Mouse (Mus musculus): ENCODE measurements around the gene Tex14. TPM values are rescaled to one million over a fixed set of nuclear protein-coding genes. Genes with fewer than 3 reads are reported as not detected.

The Tex14 gene
- total and polyA plus RNA-seq, 2 experiments from 2014 or later = 0.23 to 0.81 TPM

DNA sequence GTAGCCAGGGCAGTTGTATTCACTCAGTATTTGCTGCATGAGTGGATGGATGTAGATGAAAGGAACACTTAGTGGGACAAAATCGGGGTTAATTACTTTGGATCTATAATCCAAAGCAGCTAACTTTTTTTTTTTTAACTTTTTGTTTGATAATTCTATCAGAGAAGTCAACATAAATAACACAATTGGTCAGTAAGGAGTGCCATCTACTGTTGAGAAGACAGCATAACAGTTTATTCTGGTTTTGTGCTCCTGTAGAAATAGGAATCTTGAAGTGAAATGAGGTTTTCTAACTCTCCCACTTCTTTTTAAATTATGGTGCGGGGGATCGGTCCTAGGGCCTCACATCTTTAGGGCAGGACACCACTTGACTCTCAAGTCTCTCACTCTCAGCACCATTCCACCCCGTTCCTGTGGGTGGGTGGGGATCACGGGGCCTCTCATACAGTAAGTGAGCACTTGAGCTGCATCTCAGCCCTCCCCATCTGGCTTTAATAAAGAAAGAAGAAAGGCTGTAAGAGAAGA, 99.9 kb downstream of the Tex14 start:
- Histone ChIP-seq H3K27me3 (ENCODE audit: insufficient read depth, low read length) (no peaks in the 10 kb centered on the region), H3K4me3 (ENCODE audit: low read depth, low read length) (no peak overlapping the region), H3K9ac (no peak overlapping the region), H3K4me2 (ENCODE audit: low read depth) (no peak overlapping the region), H3K27ac (ENCODE audit: low read depth, low read length) (no peak overlapping the region), H3K36me3 (ENCODE audit: insufficient read depth) (no peaks in the 10 kb centered on the region), H3K4me1 (ENCODE audit: insufficient read depth) (no peaks in the 10 kb centered on the region), H3K9me3 (ENCODE audit: low read length) (no peaks in the 10 kb centered on the region)
- WGBS = 49% methylated on average over 5 of the region's 5 CpGs
- peak; percentile 61 for TF ChIP-seq CTCF (IDR thresholded peaks at IDR 0.05; ENCODE audit: low read depth)
- DNase-seq (peak; percentile 36), ATAC-seq (no peak)

DNA sequence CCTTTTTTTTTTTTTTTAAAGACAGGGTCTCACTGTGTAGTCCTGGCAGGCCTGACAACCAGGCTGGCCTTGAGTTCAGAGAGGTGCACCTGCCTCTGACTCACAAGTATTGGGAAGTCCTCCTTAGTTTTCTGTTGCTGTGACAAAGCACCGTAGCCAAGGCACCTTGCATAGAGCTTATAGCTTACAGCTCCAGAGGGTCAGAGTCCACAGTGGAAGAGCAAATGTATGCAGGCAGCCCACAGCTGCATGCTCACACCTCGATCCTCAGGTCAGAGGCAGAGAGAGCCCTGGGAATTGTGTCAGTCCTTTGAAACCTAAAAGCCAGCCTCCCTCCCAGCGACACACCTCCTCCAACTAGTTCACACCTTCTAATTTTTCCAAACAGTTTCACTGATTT, 101.6 kb downstream of the Tex14 start:
- Histone ChIP-seq H3K4me1 (ENCODE audit: insufficient read depth) (no peaks in the 10 kb centered on the region), H3K36me3 (ENCODE audit: insufficient read depth) (no peaks in the 10 kb centered on the region), H3K4me2 (ENCODE audit: low read depth) (no peak overlapping the region), H3K4me3 (ENCODE audit: low read depth, low read length) (no peak overlapping the region), H3K27ac (ENCODE audit: low read depth, low read length) (no peak overlapping the region), H3K9me3 (ENCODE audit: low read length) (no peaks in the 10 kb centered on the region), H3K9ac (no peak overlapping the region), H3K27me3 (ENCODE audit: insufficient read depth, low read length) (no peaks in the 10 kb centered on the region)
- no peak for TF ChIP-seq CTCF (IDR thresholded peaks at IDR 0.05; ENCODE audit: low read depth)
- ATAC-seq (no peak), DNase-seq (no peak)
- WGBS = 79% methylated on average over 3 of the region's 3 CpGs

DNA sequence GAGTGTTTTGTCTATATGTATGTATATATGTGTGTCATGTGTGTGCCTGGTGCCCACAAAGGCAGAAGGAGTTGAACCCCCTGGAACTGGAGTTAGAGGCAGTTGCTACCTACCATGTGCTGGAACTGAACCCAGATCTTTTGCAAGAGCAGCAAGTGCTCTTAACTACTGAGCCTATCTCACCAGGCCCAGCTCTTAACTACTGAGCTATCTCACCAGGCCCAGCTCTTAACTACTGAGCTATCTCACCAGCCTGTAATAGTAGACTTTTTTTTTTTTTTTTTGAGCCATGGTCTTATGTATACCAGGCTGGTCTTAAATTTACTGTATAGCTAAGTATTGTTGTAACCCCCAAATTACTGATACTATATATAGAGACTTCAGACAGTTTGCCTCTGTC, 102.2 kb downstream of the Tex14 start:
- no peaks in the 10 kb centered on the region for H3K4me1 ChIP-seq (ENCODE audit: insufficient read depth)
- H3K27ac ChIP-seq (ENCODE audit: low read depth, low read length) = no peak overlapping the region
- H3K9ac ChIP-seq = no peak overlapping the region
- ATAC-seq = no peak
- no peak overlapping the region for H3K4me3 ChIP-seq (ENCODE audit: low read depth, low read length)
- H3K36me3 ChIP-seq (ENCODE audit: insufficient read depth) = no peaks in the 10 kb centered on the region
- no peak overlapping the region for H3K4me2 ChIP-seq (ENCODE audit: low read depth)
- no peaks in the 10 kb centered on the region for H3K27me3 ChIP-seq (ENCODE audit: insufficient read depth, low read length)
- no peak for TF ChIP-seq CTCF (IDR thresholded peaks at IDR 0.05; ENCODE audit: low read depth)
- no peaks in the 10 kb centered on the region for H3K9me3 ChIP-seq (ENCODE audit: low read length)
- no peak for DNase-seq

DNA sequence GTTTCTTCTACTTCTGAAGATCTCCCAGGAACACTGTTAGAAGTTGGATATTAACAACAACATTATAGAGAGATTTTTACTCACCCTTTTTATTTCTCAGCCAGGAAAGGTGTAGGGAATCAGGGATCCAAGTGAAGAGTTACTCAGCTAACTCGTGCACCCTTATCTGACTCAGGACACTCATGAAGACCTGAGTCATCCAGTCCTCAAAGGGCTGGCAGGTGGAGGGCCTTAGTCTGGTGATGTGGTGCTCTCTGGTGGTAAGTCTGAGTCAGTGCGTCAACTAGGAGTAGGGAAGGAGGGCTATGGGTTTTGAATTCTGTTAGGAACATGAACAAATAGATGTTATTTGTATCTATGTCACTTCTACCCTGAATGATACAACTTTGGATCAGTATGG, 114.4 kb downstream of the Tex14 start:
- H3K36me3 ChIP-seq (ENCODE audit: insufficient read depth) = no peaks in the 10 kb centered on the region
- no peak overlapping the region for H3K9ac ChIP-seq
- no peak overlapping the region for H3K4me2 ChIP-seq (ENCODE audit: low read depth)
- H3K4me1 ChIP-seq (ENCODE audit: insufficient read depth) = no peaks in the 10 kb centered on the region
- no peaks in the 10 kb centered on the region for H3K27me3 ChIP-seq (ENCODE audit: insufficient read depth, low read length)
- DNase-seq (peak; percentile 27), ATAC-seq (no peak)
- TF ChIP-seq CTCF (IDR thresholded peaks at IDR 0.05; ENCODE audit: low read depth) = peak; percentile 74
- WGBS = 4% methylated on average over 2 of the region's 2 CpGs
- no peaks in the 10 kb centered on the region for H3K9me3 ChIP-seq (ENCODE audit: low read length)
- no peak overlapping the region for H3K4me3 ChIP-seq (ENCODE audit: low read depth, low read length)
- no peak overlapping the region for H3K27ac ChIP-seq (ENCODE audit: low read depth, low read length)

DNA sequence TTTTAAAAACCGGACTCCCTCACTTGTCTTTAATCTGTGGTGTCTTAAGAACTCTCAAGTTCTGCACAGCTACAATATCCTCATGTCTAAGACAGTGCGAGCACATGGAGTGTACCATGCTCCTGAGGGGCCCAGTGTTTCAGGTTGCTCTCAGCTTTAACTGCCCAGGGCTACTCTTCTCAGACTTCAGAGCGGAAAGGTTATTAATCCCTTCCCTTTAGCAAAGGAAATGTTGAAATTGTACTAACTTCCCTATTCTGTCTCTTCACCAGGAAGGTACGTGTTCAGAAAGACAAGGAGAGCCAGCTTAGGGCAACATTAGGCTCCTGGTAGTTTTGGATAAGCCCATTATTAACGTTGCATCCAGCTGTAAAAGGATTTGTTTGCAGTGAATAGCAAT, 118.6 kb downstream of the Tex14 start:
- Histone ChIP-seq H3K36me3 (ENCODE audit: insufficient read depth) (no peaks in the 10 kb centered on the region), H3K4me3 (ENCODE audit: low read depth, low read length) (no peak overlapping the region), H3K4me2 (ENCODE audit: low read depth) (no peak overlapping the region), H3K9ac (no peak overlapping the region), H3K9me3 (ENCODE audit: low read length) (no peaks in the 10 kb centered on the region), H3K27me3 (ENCODE audit: insufficient read depth, low read length) (no peaks in the 10 kb centered on the region), H3K4me1 (ENCODE audit: insufficient read depth) (no peaks in the 10 kb centered on the region), H3K27ac (ENCODE audit: low read depth, low read length) (no peak overlapping the region)
- WGBS = 62% methylated on average over 5 of the region's 5 CpGs
- no peak for TF ChIP-seq CTCF (IDR thresholded peaks at IDR 0.05; ENCODE audit: low read depth)
- DNase-seq (no peak), ATAC-seq (no peak)

DNA sequence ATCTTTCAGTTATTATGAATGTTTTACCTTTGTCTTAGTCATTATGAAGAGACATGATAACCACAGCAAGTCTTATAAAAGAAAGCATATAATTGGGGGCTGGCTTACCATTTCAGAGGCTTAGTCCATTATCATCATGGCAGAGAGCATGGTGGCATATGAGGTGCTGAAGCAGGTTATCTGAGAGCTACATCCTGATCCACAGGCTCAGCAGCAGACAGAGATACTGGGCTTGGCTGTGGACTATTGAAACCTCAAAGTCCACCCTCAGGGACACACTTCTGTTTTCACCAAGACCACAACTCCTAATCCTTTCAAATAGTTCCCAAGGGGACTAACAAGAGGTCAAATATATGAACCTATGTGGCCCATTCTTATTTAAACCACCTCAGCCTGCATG, 119.1 kb downstream of the Tex14 start:
- Histone ChIP-seq H3K4me3 (ENCODE audit: low read depth, low read length) (no peak overlapping the region), H3K4me2 (ENCODE audit: low read depth) (no peak overlapping the region), H3K9ac (no peak overlapping the region), H3K27ac (ENCODE audit: low read depth, low read length) (no peak overlapping the region), H3K27me3 (ENCODE audit: insufficient read depth, low read length) (no peaks in the 10 kb centered on the region), H3K9me3 (ENCODE audit: low read length) (no peaks in the 10 kb centered on the region), H3K36me3 (ENCODE audit: insufficient read depth) (no peaks in the 10 kb centered on the region), H3K4me1 (ENCODE audit: insufficient read depth) (no peaks in the 10 kb centered on the region)
- ATAC-seq = no peak
- no peak for TF ChIP-seq CTCF (IDR thresholded peaks at IDR 0.05; ENCODE audit: low read depth)
- no peak for DNase-seq

DNA sequence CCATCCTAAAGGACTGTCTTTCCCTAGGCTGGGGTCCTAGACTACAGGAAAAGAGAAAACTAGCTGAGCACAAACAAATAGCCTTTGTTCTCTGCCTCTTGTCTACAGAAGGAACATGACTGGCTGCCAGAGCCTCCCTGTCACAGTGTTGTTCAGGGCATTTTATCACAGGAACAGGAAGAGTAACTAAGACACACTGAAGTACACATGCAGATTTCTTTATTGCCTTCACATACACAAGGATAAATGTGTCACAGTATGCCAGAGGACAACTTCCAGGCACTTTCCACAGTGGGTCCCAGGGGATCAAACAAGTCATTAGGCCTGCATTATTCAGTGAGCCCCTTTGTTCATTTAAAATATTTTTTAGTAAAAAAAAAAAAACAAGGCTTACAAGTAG, 119.9 kb downstream of the Tex14 start:
- H3K9me3 ChIP-seq (ENCODE audit: low read length) = no peaks in the 10 kb centered on the region
- H3K27ac ChIP-seq (ENCODE audit: low read depth, low read length) = no peak overlapping the region
- ATAC-seq (no peak), DNase-seq (no peak)
- H3K27me3 ChIP-seq (ENCODE audit: insufficient read depth, low read length) = no peaks in the 10 kb centered on the region
- TF ChIP-seq CTCF (IDR thresholded peaks at IDR 0.05; ENCODE audit: low read depth) = no peak
- no peaks in the 10 kb centered on the region for H3K36me3 ChIP-seq (ENCODE audit: insufficient read depth)
- no peak overlapping the region for H3K4me2 ChIP-seq (ENCODE audit: low read depth)
- H3K4me1 ChIP-seq (ENCODE audit: insufficient read depth) = no peaks in the 10 kb centered on the region
- no peak overlapping the region for H3K9ac ChIP-seq
- H3K4me3 ChIP-seq (ENCODE audit: low read depth, low read length) = no peak overlapping the region

DNA sequence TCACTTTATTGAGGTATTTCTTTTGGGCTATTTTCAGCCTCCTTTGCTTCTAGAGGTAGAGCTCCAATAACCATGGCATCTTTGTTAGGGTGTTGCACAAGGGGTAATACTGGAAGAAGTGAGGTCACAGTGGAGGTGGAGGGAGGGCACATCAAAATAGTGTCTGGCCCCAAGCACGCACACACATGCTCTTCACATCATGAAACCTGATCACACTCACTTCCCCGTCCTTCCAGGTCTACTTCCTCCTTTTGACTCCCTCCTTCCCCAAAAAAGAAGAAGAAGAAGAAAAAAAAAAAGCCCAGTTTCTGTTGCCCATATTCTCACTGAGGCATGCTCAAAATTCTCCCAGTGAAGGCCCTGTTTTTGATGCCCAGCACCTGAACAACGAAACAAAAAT, 122.5 kb downstream of the Tex14 start:
- Histone ChIP-seq H3K27ac (ENCODE audit: low read depth, low read length) (no peak overlapping the region), H3K36me3 (ENCODE audit: insufficient read depth) (no peaks in the 10 kb centered on the region), H3K9ac (no peak overlapping the region), H3K9me3 (ENCODE audit: low read length) (no peaks in the 10 kb centered on the region), H3K4me3 (ENCODE audit: low read depth, low read length) (no peak overlapping the region), H3K27me3 (ENCODE audit: insufficient read depth, low read length) (no peaks in the 10 kb centered on the region), H3K4me2 (ENCODE audit: low read depth) (no peak overlapping the region), H3K4me1 (ENCODE audit: insufficient read depth) (no peaks in the 10 kb centered on the region)
- no peak for TF ChIP-seq CTCF (IDR thresholded peaks at IDR 0.05; ENCODE audit: low read depth)
- WGBS = 75% methylated on average over 3 of the region's 3 CpGs
- no peak for DNase-seq
- ATAC-seq = no peak
